Mouse (Mus musculus) heart, postnatal 0 days (tissue): Measurements from ENCODE around the gene Mettl18. TPM values are rescaled to one million over a fixed set of nuclear protein-coding genes. Genes with fewer than 3 reads are reported as not detected.

ENCODE experiments used
- ATAC-seq: fragments of 200-750 bp; cut with Nextera tagmentation; 2 replicates; pipeline ENCODE4 v1.8.0; 2017; ENCODE audit warnings: low read depth, moderate number of reproducible peaks, moderate library complexity; ENCODE audit not compliant: insufficient read depth
- DNase-seq: peaks from one replicate; pipeline ENCODE4 v3.0.0-alpha.2; 2016; ENCODE audit warnings: low spot score
- H3K27ac ChIP-seq: fragments of 300-500 bp; sonication (generic); 2 replicates; pipeline ENCODE4 v1.5.1; 2014; ENCODE audit warnings: low read depth, mild to moderate bottlenecking
- H3K27me3 ChIP-seq: fragments of 300-500 bp; sonication (generic); 2 replicates; pipeline ENCODE4 v1.6.1; 2014; ENCODE audit warnings: low read length, mixed read lengths; ENCODE audit not compliant: control insufficient read depth, insufficient read depth
- H3K36me3 ChIP-seq: fragments of 300-500 bp; sonication (generic); replicated peaks from 2 replicates; pipeline ENCODE4 v1.6.1; 2014; ENCODE audit warnings: low read length, mixed read lengths; ENCODE audit not compliant: control insufficient read depth, insufficient read depth
- H3K4me1 ChIP-seq: fragments of 300-500 bp; sonication (generic); 2 replicates; pipeline ENCODE4 v1.6.1; 2014; ENCODE audit warnings: antibody characterized with exemption; ENCODE audit not compliant: control insufficient read depth, insufficient read depth
- H3K4me2 ChIP-seq: fragments of 300-500 bp; sonication (generic); 2 replicates; pipeline ENCODE4 v1.6.1; 2014; ENCODE audit warnings: low read depth, mild to moderate bottlenecking, low read length, moderate library complexity
- H3K4me3 ChIP-seq: fragments of 300-500 bp; sonication (generic); 2 replicates; pipeline ENCODE4 v1.5.1; 2014; ENCODE audit warnings: low read depth, low read length
- H3K9ac ChIP-seq: fragments of 300-500 bp; sonication (generic); replicated peaks from 2 replicates; pipeline ENCODE4 v1.6.1; 2014; ENCODE audit warnings: low read depth, low read length, mixed read lengths
- H3K9me3 ChIP-seq: fragments of 300-500 bp; sonication (generic); replicated peaks from 2 replicates; pipeline ENCODE4 v1.6.1; 2016; ENCODE audit warnings: low read length; ENCODE audit not compliant: control insufficient read depth
- CTCF ChIP-seq: IDR thresholded peaks from 2 replicates; pipeline ENCODE4 v1.5.1; 2016; ENCODE audit warnings: antibody characterized with exemption, control low read depth, low read depth
- EP300 ChIP-seq: IDR thresholded peaks from 2 replicates; pipeline ENCODE4 v1.6.1; 2016; ENCODE audit warnings: antibody characterized with exemption, low read depth
- WGBS: fragments of 180-500 bp; shearing (Covaris S2); extraction: QIAGEN DNeasy Blood & Tissue Kit; methylation state at CpG from one replicate; pipeline ENCODE4 v1.1.7; 2014; 5-methylcytosine and 5-hydroxymethylcytosine counted together
- polyA plus RNA-seq: library from polyadenylated mRNA; unstranded; fragments of >200 nt; fragmentation: Nextera tagmentation; extraction: Ambion mirVana; gene quantifications from 2 replicates; pipeline ENCODE4 v1.2.1, GENCODE M21; 2015
- total RNA-seq: library from RNA; depleted of rRNA; stranded (reverse); fragments of >200 nt; gene quantifications from 2 replicates; pipeline ENCODE4 v1.2.3, GENCODE M21; 2014; ENCODE audit warnings: low replicate concordance; rRNA removed

The Mettl18 gene
- total and polyA plus RNA-seq, 2 experiments from 2014 or later = 3.5 to 6.5 TPM

DNA sequence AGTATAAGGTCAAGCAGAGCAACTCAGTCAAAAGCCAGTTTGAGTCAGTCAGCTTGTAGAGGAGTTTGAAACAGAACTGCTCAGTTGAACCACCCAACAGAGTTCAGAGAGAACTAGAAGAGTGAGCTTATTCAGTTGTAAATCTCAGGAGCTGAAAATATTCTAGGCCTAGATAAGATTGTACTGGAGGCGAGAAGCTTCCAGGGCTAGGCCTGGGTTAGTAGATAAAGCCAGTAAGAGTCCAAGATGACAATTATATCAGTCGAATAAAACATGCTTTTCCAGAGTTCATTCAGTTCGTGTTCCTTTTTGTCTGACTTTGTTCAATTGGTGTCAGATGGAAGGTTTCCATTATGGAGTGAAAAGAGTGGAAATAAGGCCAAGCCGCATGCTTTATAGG, 31.0 kb downstream of the Mettl18 start:
- Histone ChIP-seq H3K4me3 (no peak overlapping the region), H3K9ac (no peak overlapping the region), H3K27me3 (no peaks in the 10 kb centered on the region), H3K4me2 (no peak overlapping the region), H3K36me3 (no peaks in the 10 kb centered on the region), H3K9me3 (no peaks in the 10 kb centered on the region; the same call in 1 of the 2 replicates), H3K27ac (no peak overlapping the region), H3K4me1 (no peaks in the 10 kb centered on the region)
- TF ChIP-seq CTCF = no peak
- TF ChIP-seq EP300 = no peak
- WGBS = 69% methylated on average over 4 of the region's 4 CpGs
- DNase-seq (no peak), ATAC-seq (no peak)

DNA sequence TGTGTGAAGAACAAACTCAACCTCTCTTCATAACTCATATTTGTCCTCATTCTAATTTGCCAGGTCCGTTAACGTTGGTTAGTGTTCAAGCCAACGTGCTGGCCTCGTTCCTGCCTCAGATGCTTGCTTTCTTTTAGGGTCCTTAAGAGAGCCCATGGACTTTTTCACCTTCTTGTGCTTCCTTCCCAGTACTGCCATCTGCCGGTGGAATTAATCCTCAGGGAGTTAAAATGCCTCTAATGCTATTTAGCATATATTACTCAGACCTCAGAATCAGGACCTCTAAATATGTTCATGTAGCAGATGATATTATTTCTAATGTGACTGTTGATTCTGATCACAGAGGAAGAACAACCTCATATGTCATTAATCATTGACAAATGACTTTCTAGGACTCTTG, 32.7 kb downstream of the Mettl18 start:
- Histone ChIP-seq H3K27ac (no peak overlapping the region), H3K27me3 (no peaks in the 10 kb centered on the region), H3K36me3 (no peaks in the 10 kb centered on the region), H3K4me1 (no peaks in the 10 kb centered on the region), H3K4me3 (no peak overlapping the region), H3K9me3 (no peaks in the 10 kb centered on the region; the same call in 1 of the 2 replicates), H3K4me2 (no peak overlapping the region), H3K9ac (no peak overlapping the region)
- TF ChIP-seq CTCF (no peak; the same call in 1 of the 2 replicates), EP300 (no peak)
- 58% methylated on average over 5 of the region's 5 CpGs for WGBS
- ATAC-seq = no peak
- DNase-seq = no peak

DNA sequence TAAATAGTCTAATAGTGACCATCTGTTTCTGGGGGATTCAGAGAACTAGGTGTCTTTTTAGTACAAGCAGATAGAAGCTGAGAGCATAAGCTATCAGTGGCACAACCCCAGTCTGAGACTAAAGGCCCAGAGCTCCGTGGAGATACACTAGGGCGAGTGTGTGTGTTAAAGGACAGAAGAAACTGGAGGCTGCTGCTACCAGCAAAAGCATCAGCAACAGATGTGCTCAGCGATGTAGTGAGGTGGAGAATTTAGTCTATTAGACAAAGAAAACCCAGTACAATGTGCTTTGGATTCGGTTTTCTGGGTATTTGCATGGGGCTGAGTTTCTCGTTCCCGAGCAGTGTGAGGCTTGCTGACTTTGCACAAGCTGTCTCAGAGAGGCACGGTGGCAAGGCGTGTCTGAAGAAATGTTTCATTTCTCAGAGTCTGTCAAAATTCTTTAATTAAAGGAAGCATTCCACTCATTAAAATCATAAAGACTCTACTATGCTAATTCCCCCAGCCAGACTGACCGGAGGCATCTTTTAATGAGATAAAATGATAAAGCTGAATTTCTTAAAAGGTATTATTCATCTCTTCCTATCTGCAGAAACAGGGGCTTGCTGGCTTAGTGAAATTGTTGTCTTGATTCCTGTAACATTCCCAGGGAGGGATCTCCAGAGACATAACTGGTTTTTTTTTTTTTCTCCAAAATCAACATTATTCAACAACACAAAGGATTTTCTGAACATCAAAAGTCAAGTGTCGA, 45.9 kb downstream of the Mettl18 start:
- WGBS = 72% methylated on average over 10 of the region's 10 CpGs
- no peaks in the 10 kb centered on the region for H3K9me3 ChIP-seq
- H3K9ac ChIP-seq = no peak overlapping the region
- H3K36me3 ChIP-seq = no peaks in the 10 kb centered on the region
- peaks cover 13% of the 10 kb centered on the region for H3K4me1 ChIP-seq
- no peak overlapping the region for H3K27ac ChIP-seq
- ATAC-seq (no peak), DNase-seq (no peak)
- no peak overlapping the region for H3K4me2 ChIP-seq
- H3K27me3 ChIP-seq = no peaks in the 10 kb centered on the region
- no peak overlapping the region for H3K4me3 ChIP-seq
- no peak for TF ChIP-seq CTCF
- no peak for TF ChIP-seq EP300

DNA sequence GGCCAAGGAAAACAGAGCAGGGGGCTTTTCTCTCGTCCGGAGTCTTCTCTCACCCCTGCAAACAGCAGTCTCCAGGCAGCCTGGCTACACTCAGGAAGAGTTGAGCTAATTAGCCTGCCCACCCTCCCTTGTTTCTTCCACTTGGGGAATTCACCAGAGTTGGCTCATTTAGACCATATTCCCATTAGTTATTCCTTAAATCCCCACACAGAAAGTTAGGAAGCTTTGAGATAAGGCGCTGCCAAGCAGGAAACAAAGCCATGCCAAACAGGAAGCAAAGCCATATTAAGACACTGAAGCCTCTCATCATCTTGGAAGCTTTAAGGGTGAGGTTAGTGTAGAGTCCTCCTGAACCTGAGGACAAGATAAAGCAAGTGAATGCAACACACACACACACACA, 48.9 kb downstream of the Mettl18 start:
- ATAC-seq (peak; percentile 64; the same call in 1 of the 2 replicates), DNase-seq (peak; percentile 62)
- Histone ChIP-seq H3K4me1 (peaks cover 13% of the 10 kb centered on the region), H3K36me3 (no peaks in the 10 kb centered on the region), H3K4me3 (no peak overlapping the region), H3K4me2 (peak overlapping the region; percentile 27; the same call in 1 of the 2 replicates), H3K9me3 (no peaks in the 10 kb centered on the region), H3K9ac (no peak overlapping the region), H3K27me3 (no peaks in the 10 kb centered on the region), H3K27ac (peak overlapping the region; percentile 11; the same call in 1 of the 2 replicates)
- WGBS = 37% methylated on average over 3 of the region's 3 CpGs
- no peak for TF ChIP-seq CTCF
- TF ChIP-seq EP300 = no peak

Other genes starting within 250 kb of the Mettl18 start
- gene Kifap3, start 215.3 kb upstream of the Mettl18 start, total RNA-seq = 9.5 and 18.7 TPM in 2 replicates
- 12.4 and 13.3 TPM in 2 replicates for gene Kifap3, start 215.3 kb upstream of the Mettl18 start, polyA plus RNA-seq
- 11.2 and 11.9 TPM in 2 replicates for gene Scyl3, start 65.8 kb upstream of the Mettl18 start, total RNA-seq
- gene Scyl3, start 65.8 kb upstream of the Mettl18 start, polyA plus RNA-seq = 6.4 and 7.3 TPM in 2 replicates
- gene BC055324, start 93 bp upstream of the Mettl18 start, total RNA-seq = 5.6 and 7.5 TPM in 2 replicates
- gene BC055324, start 93 bp upstream of the Mettl18 start, polyA plus RNA-seq = 3.6 and 3.7 TPM in 2 replicates
- gene Sele, start 53.3 kb downstream of the Mettl18 start, total RNA-seq = 3.7 and 6.1 TPM in 2 replicates
- 2.1 and 2.4 TPM in 2 replicates for gene Sele, start 53.3 kb downstream of the Mettl18 start, polyA plus RNA-seq
- 0.50 TPM in 1 of 2 replicates, not detected in the other for gene Sell, start 67.1 kb downstream of the Mettl18 start, total RNA-seq
- gene Sell, start 67.1 kb downstream of the Mettl18 start, polyA plus RNA-seq = 0.18 and 0.44 TPM in 2 replicates
- gene Selp, start 120.4 kb downstream of the Mettl18 start, total RNA-seq = 1.3 TPM in 1 of 2 replicates, not detected in the other
- 0.38 and 0.51 TPM in 2 replicates for gene Selp, start 120.4 kb downstream of the Mettl18 start, polyA plus RNA-seq
- 0.27 TPM in 1 of 2 replicates, not detected in the other for gene F5, start 156.9 kb downstream of the Mettl18 start, total RNA-seq
- gene F5, start 156.9 kb downstream of the Mettl18 start, polyA plus RNA-seq = 0.05 TPM in 2 replicates